Mouse (Mus musculus): ENCODE measurements at regions not wholly inside any gene's neighbourhood (a gene's known extent, or its start where the extent isn't known, plus 50 kb on each side); places are given as distances from the start of the nearest gene placed in this dataset.

GRCm38 (mm10) chr16:31518816-31519215 lies 96.7 kb downstream of the Bdh1 start:
- TF ChIP-seq POLR2A (IDR thresholded peaks at IDR 0.05; ENCODE audit: insufficient read depth, low read depth, low read length) (no peak), CTCF (IDR thresholded peaks at IDR 0.05) (0 out of 2 replicates have a peak, but pooled peaks have one; percentile 16), EP300 (IDR thresholded peaks at IDR 0.05; ENCODE audit: insufficient read depth, low read depth, low read length) (no peak)

All from heart, adult 2 months (tissue).